Mouse (Mus musculus): ENCODE measurements around the gene Pam16. TPM values are rescaled to one million over a fixed set of nuclear protein-coding genes. Genes with fewer than 3 reads are reported as not detected.
A peak's percentile ranks its signal among the peaks of the same experiment; 100 is the strongest.

The Pam16 gene
- polyA plus RNA-seq, 1 experiment from 2014 or later = 94.8 TPM

- DNase-seq (ENCODE audit: low spot score) = no peak
- Histone ChIP-seq H3K4me3 (no peak overlapping the region), H3K4me1 (peaks cover 89% of the 10 kb centered on the region), H3K9me3 (replicated peaks) (no peaks in the 10 kb centered on the region), H3K27me3 (ENCODE audit: low read depth, poor library complexity, severe bottlenecking) (no peaks in the 10 kb centered on the region), H3K36me3 (peaks cover 17% of the 10 kb centered on the region), H3K27ac (replicated peaks) (peak overlapping the region; percentile 72)
- WGBS = 73% methylated on average over 11 of the region's 11 CpGs
Measured at GRCm38 (mm10) chr16:4604293-4604837, 20.4 kb downstream of the Pam16 start.

- WGBS = 77% methylated on average over 1 of the region's 1 CpGs
- H3K4me1 ChIP-seq = peaks cover 98% of the 10 kb centered on the region
Measured at GRCm38 (mm10) chr16:4603453-4603837, 21.3 kb downstream of the Pam16 start.

GRCm38 (mm10) chr16:4602766-4603452 lies 21.9 kb downstream of the Pam16 start:
- Histone ChIP-seq H3K9me3 (replicated peaks) (no peaks in the 10 kb centered on the region), H3K36me3 (0 out of 2 replicates have a peak, but pooled peaks cover 7% of the 10 kb centered on the region), H3K4me1 (peaks cover 100% of the 10 kb centered on the region), H3K27me3 (ENCODE audit: low read depth, poor library complexity, severe bottlenecking) (no peaks in the 10 kb centered on the region), H3K27ac (replicated peaks) (peak overlapping the region; percentile 72), H3K4me3 (peak overlapping the region; percentile 19)
- WGBS = 46% methylated on average over 7 of the region's 7 CpGs
- no peak for DNase-seq (ENCODE audit: low spot score)

More at GRCm38 (mm10) chr16:4603453-4603837, 21.3 kb downstream of the Pam16 start:
- peaks cover 8% of the 10 kb centered on the region for H3K36me3 ChIP-seq
- no peak for DNase-seq (ENCODE audit: low spot score)
- no peaks in the 10 kb centered on the region for H3K27me3 ChIP-seq (ENCODE audit: low read depth, poor library complexity, severe bottlenecking)
- H3K9me3 ChIP-seq (replicated peaks) = no peaks in the 10 kb centered on the region
- peak overlapping the region; percentile 72 for H3K27ac ChIP-seq (replicated peaks)
- H3K4me3 ChIP-seq = peak overlapping the region; percentile 19; the same call in 1 of the 2 replicates

- H3K36me3 ChIP-seq = 0 out of 2 replicates have a peak, but pooled peaks cover 10% of the 10 kb centered on the region
- no peak for DNase-seq (ENCODE audit: low spot score)
- 0 out of 2 replicates have a peak overlapping the region, but pooled peaks have one; percentile 4 for H3K4me3 ChIP-seq
- H3K4me1 ChIP-seq = peaks cover 100% of the 10 kb centered on the region
- H3K27me3 ChIP-seq (ENCODE audit: low read depth, poor library complexity, severe bottlenecking) = no peaks in the 10 kb centered on the region
- H3K9me3 ChIP-seq (replicated peaks) = no peaks in the 10 kb centered on the region
- WGBS = 37% methylated on average over 3 of the region's 3 CpGs
- peak overlapping the region; percentile 72 for H3K27ac ChIP-seq (replicated peaks)
Measured at GRCm38 (mm10) chr16:4602189-4602588, 22.6 kb downstream of the Pam16 start.

- H3K9me3 ChIP-seq (replicated peaks) = no peaks in the 10 kb centered on the region
- WGBS = 86% methylated on average over 9 of the region's 9 CpGs
- no peaks in the 10 kb centered on the region for H3K27me3 ChIP-seq (ENCODE audit: low read depth, poor library complexity, severe bottlenecking)
- peak overlapping the region; percentile 30 for H3K27ac ChIP-seq (replicated peaks)
- no peak overlapping the region for H3K4me3 ChIP-seq
- peaks cover 100% of the 10 kb centered on the region for H3K4me1 ChIP-seq
- no peak for DNase-seq (ENCODE audit: low spot score)
- 0 out of 2 replicates have a peak, but pooled peaks cover 10% of the 10 kb centered on the region for H3K36me3 ChIP-seq
Measured at GRCm38 (mm10) chr16:4600701-4601310, 24.0 kb downstream of the Pam16 start.

- WGBS = 86% methylated on average over 3 of the region's 3 CpGs
- Histone ChIP-seq H3K4me1 (peaks cover 95% of the 10 kb centered on the region), H3K27ac (replicated peaks) (peak overlapping the region; percentile 99), H3K27me3 (ENCODE audit: low read depth, poor library complexity, severe bottlenecking) (no peaks in the 10 kb centered on the region), H3K36me3 (0 out of 2 replicates have a peak, but pooled peaks cover 10% of the 10 kb centered on the region), H3K4me3 (no peak overlapping the region), H3K9me3 (replicated peaks) (no peaks in the 10 kb centered on the region)
- peak; percentile 11 for DNase-seq (ENCODE audit: low spot score)
Measured at GRCm38 (mm10) chr16:4599616-4600015, 25.2 kb downstream of the Pam16 start.

- 0 out of 2 replicates have a peak, but pooled peaks cover 10% of the 10 kb centered on the region for H3K36me3 ChIP-seq
- WGBS = 31% methylated on average over 6 of the region's 6 CpGs
- H3K9me3 ChIP-seq (replicated peaks) = no peaks in the 10 kb centered on the region
- peak; percentile 40 for DNase-seq (ENCODE audit: low spot score)
- H3K27me3 ChIP-seq (ENCODE audit: low read depth, poor library complexity, severe bottlenecking) = no peaks in the 10 kb centered on the region
- peak overlapping the region; percentile 99 for H3K27ac ChIP-seq (replicated peaks)
- peaks cover 93% of the 10 kb centered on the region for H3K4me1 ChIP-seq
- H3K4me3 ChIP-seq = peak overlapping the region; percentile 77
Measured at GRCm38 (mm10) chr16:4598891-4599543, 25.8 kb downstream of the Pam16 start.

GRCm38 (mm10) chr16:4598041-4598440 lies 26.7 kb downstream of the Pam16 start:
- no peaks in the 10 kb centered on the region for H3K9me3 ChIP-seq (replicated peaks)
- no peak for DNase-seq (ENCODE audit: low spot score)
- no peaks in the 10 kb centered on the region for H3K27me3 ChIP-seq (ENCODE audit: low read depth, poor library complexity, severe bottlenecking)
- peak overlapping the region; percentile 99 for H3K27ac ChIP-seq (replicated peaks)
- 70% methylated on average over 5 of the region's 5 CpGs for WGBS
- 0 out of 2 replicates have a peak, but pooled peaks cover 10% of the 10 kb centered on the region for H3K36me3 ChIP-seq
- peaks cover 93% of the 10 kb centered on the region for H3K4me1 ChIP-seq
- H3K4me3 ChIP-seq = peak overlapping the region; percentile 77

- H3K4me1 ChIP-seq = peaks cover 93% of the 10 kb centered on the region
- H3K4me3 ChIP-seq = peak overlapping the region; percentile 77
- WGBS = 64% methylated on average over 7 of the region's 7 CpGs
- peak overlapping the region; percentile 99 for H3K27ac ChIP-seq (replicated peaks)
- 0 out of 2 replicates have a peak, but pooled peaks cover 10% of the 10 kb centered on the region for H3K36me3 ChIP-seq
- DNase-seq (ENCODE audit: low spot score) = no peak
- H3K27me3 ChIP-seq (ENCODE audit: low read depth, poor library complexity, severe bottlenecking) = no peaks in the 10 kb centered on the region
- no peaks in the 10 kb centered on the region for H3K9me3 ChIP-seq (replicated peaks)
Measured at GRCm38 (mm10) chr16:4597296-4597695, 27.5 kb downstream of the Pam16 start.

GRCm38 (mm10) chr16:4596836-4597235 lies 28.0 kb downstream of the Pam16 start:
- DNase-seq (ENCODE audit: low spot score) = no peak
- 43% methylated on average over 2 of the region's 2 CpGs for WGBS
- peak overlapping the region; percentile 77 for H3K4me3 ChIP-seq
- peaks cover 93% of the 10 kb centered on the region for H3K4me1 ChIP-seq
- H3K36me3 ChIP-seq = 0 out of 2 replicates have a peak, but pooled peaks cover 10% of the 10 kb centered on the region
- H3K27ac ChIP-seq (replicated peaks) = peak overlapping the region; percentile 99
- H3K9me3 ChIP-seq (replicated peaks) = no peaks in the 10 kb centered on the region
- H3K27me3 ChIP-seq (ENCODE audit: low read depth, poor library complexity, severe bottlenecking) = no peaks in the 10 kb centered on the region

GRCm38 (mm10) chr16:4596141-4596728 lies 28.6 kb downstream of the Pam16 start:
- Histone ChIP-seq H3K4me1 (peaks cover 87% of the 10 kb centered on the region), H3K36me3 (0 out of 2 replicates have a peak, but pooled peaks cover 10% of the 10 kb centered on the region), H3K27me3 (ENCODE audit: low read depth, poor library complexity, severe bottlenecking) (no peaks in the 10 kb centered on the region), H3K4me3 (peak overlapping the region; percentile 77), H3K27ac (replicated peaks) (peak overlapping the region; percentile 99), H3K9me3 (replicated peaks) (no peaks in the 10 kb centered on the region)
- DNase-seq (ENCODE audit: low spot score) = peak; percentile 75
- 2% methylated on average over 3 of the region's 3 CpGs for WGBS

GRCm38 (mm10) chr16:4595527-4595963 lies 29.2 kb downstream of the Pam16 start:
- peaks cover 80% of the 10 kb centered on the region for H3K4me1 ChIP-seq
- DNase-seq (ENCODE audit: low spot score) = peak; percentile 38

More at GRCm38 (mm10) chr16:4595527-4595963, 29.2 kb downstream of the Pam16 start:
- Histone ChIP-seq H3K36me3 (peaks cover 17% of the 10 kb centered on the region), H3K27me3 (ENCODE audit: low read depth, poor library complexity, severe bottlenecking) (no peaks in the 10 kb centered on the region), H3K9me3 (replicated peaks) (no peaks in the 10 kb centered on the region), H3K27ac (replicated peaks) (peak overlapping the region; percentile 99), H3K4me3 (peak overlapping the region; percentile 77)
- WGBS = 4% methylated on average over 5 of the region's 5 CpGs
